Mouse (Mus musculus): ENCODE data around the gene Hivep3. TPM values are rescaled to one million over a fixed set of nuclear protein-coding genes. Genes with fewer than 3 reads are reported as not detected.
A peak's percentile ranks its signal among the peaks of the same experiment; 100 is the strongest.

Gene Hivep3
- polyA plus RNA-seq (2015; fragmentation: Nextera tagmentation; extraction: Ambion mirVana): 16.0 and 17.7 TPM in 2 replicates

DNA sequence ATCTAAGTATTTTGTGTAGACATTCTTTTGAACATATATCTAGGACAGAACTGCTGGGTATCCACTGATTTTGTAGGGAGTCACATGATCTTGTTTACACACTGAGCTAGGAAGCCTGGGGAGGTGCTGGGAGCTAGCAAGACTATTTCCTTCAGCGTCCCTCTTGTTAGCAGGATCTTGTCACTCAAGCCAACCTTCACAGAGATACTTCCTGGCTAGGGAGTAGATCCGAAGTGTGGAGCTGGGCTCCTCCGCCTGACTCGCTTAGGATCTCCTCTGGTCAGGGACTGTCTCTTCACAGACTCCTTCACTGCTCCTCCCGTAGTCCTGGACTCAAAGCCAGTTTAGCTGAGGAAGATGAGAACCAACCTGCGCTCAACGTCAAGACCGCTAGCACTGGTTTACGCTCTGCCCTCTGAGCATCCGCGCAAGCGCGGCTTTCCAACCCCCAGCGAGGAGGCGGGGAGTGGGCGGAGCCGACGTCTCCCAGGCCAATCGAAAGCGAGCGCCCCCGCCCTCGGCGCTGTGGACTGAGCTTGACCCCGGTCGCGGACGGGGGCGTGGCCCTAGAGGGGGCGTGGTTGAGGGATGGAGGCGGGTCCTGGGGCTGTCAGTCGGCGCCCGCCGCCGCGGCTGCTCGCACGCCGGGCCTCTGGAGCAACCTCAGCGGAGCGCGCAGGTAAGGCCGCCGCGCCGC is at the start of gene Hivep3:
Gene Hivep3, plus strand, starts transcription at position 601 of the 697 bp plus-strand sequence.
- Histone ChIP-seq H3K27me3 (replicated peaks; ENCODE audit: control insufficient read depth, insufficient read depth, low read length) (no peaks in the 10 kb centered on the region; the same call in 1 of the 2 replicates), H3K4me2 (ENCODE audit: low read length) (peak within 1 kb of the TSS; percentile 93), H3K9ac (ENCODE audit: low read depth, low read length) (peak within 1 kb of the TSS; percentile 83), H3K36me3 (ENCODE audit: control insufficient read depth, insufficient read depth, low read length) (no peaks in the 10 kb centered on the region), H3K27ac (ENCODE audit: low read depth, low read length) (peak within 1 kb of the TSS; percentile 82), H3K4me1 (ENCODE audit: control insufficient read depth, insufficient read depth, low read depth, low read length) (peaks cover 4% of the 10 kb centered on the region; the same call in 1 of the 2 replicates), H3K9me3 (ENCODE audit: control insufficient read depth, low read length) (no peaks in the 10 kb centered on the region), H3K4me3 (ENCODE audit: low read length) (peak within 1 kb of the TSS; percentile 84)
- WGBS: under 1% methylated on average over 38 of the region's 47 CpGs
- peak; percentile 98 for ATAC-seq

GRCm38 (mm10) chr4:119685746-119686145 is 47.8 kb upstream of the Hivep3 start:
- Histone ChIP-seq H3K9ac (ENCODE audit: low read depth, low read length) (no peak overlapping the region), H3K27ac (ENCODE audit: low read depth, low read length) (no peak overlapping the region), H3K4me1 (ENCODE audit: control insufficient read depth, insufficient read depth, low read depth, low read length) (peaks cover 6% of the 10 kb centered on the region; the same call in 1 of the 2 replicates), H3K4me2 (ENCODE audit: low read length) (no peak overlapping the region), H3K4me3 (ENCODE audit: low read length) (no peak overlapping the region), H3K36me3 (ENCODE audit: control insufficient read depth, insufficient read depth, low read length) (no peaks in the 10 kb centered on the region), H3K9me3 (ENCODE audit: control insufficient read depth, low read length) (no peaks in the 10 kb centered on the region), H3K27me3 (replicated peaks; ENCODE audit: control insufficient read depth, insufficient read depth, low read length) (no peaks in the 10 kb centered on the region)
- 98% methylated on average over 2 of the region's 2 CpGs for WGBS
- no peak for ATAC-seq

- H3K4me1 ChIP-seq (ENCODE audit: control insufficient read depth, insufficient read depth, low read depth, low read length): no peaks in the 10 kb centered on the region
- WGBS: 63% methylated on average over 2 of the region's 2 CpGs
- ATAC-seq: no peak
- H3K9me3 ChIP-seq (ENCODE audit: control insufficient read depth, low read length): no peaks in the 10 kb centered on the region
- no peak overlapping the region for H3K9ac ChIP-seq (ENCODE audit: low read depth, low read length)
- no peak overlapping the region for H3K4me2 ChIP-seq (ENCODE audit: low read length)
- H3K36me3 ChIP-seq (ENCODE audit: control insufficient read depth, insufficient read depth, low read length): no peaks in the 10 kb centered on the region
- H3K27me3 ChIP-seq (replicated peaks; ENCODE audit: control insufficient read depth, insufficient read depth, low read length): no peaks in the 10 kb centered on the region
- H3K27ac ChIP-seq (ENCODE audit: low read depth, low read length): no peak overlapping the region
- H3K4me3 ChIP-seq (ENCODE audit: low read length): no peak overlapping the region
Measured at GRCm38 (mm10) chr4:119698339-119698738, 35.2 kb upstream of the Hivep3 start.

DNA sequence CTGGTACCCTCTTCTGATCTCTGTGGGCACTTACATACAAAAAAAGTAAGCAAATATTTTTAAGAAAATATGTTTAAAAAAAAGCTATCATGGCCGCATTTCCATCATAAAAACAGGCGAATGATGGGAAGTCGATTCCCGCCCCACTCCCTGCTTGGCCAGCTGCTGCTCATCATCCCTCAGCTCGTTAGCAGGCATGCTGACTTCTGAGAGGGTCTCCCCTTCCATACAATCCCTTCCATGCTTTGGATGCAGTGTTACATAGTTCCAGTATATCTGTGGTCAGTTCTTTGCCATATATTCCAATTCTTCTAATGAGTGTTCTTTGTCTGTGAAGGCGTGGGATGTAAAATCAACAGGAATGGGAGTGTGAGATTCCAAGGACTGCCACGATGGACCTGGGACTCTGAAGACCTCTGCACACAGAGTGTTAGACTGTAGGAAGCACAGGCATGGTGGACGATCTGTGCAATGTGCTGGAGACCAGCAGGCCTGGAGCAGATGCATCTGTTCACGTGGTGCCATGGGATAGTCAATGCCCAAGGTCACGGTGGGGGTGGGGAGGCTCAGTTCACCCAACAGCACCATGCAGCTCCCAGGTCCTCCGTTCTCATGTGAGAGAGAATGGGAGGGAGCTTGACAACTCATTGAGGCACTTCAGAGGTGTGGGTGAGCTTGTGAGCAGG is 32.2 kb upstream of the Hivep3 start:
- no peaks in the 10 kb centered on the region for H3K9me3 ChIP-seq (ENCODE audit: control insufficient read depth, low read length)

GRCm38 (mm10) chr4:119703965-119704364 is 29.6 kb upstream of the Hivep3 start:
- no peak for ATAC-seq
- H3K36me3 ChIP-seq (ENCODE audit: control insufficient read depth, insufficient read depth, low read length): no peaks in the 10 kb centered on the region
- no peak overlapping the region for H3K9ac ChIP-seq (ENCODE audit: low read depth, low read length)
- H3K4me1 ChIP-seq (ENCODE audit: control insufficient read depth, insufficient read depth, low read depth, low read length): no peaks in the 10 kb centered on the region
- H3K4me3 ChIP-seq (ENCODE audit: low read length): no peak overlapping the region
- H3K27me3 ChIP-seq (replicated peaks; ENCODE audit: control insufficient read depth, insufficient read depth, low read length): no peaks in the 10 kb centered on the region
- no peak overlapping the region for H3K27ac ChIP-seq (ENCODE audit: low read depth, low read length)
- no peak overlapping the region for H3K4me2 ChIP-seq (ENCODE audit: low read length)
- no peaks in the 10 kb centered on the region for H3K9me3 ChIP-seq (ENCODE audit: control insufficient read depth, low read length)
- 81% methylated on average over 8 of the region's 8 CpGs for WGBS

More for the DNA sequence above, 32.2 kb upstream of the Hivep3 start:
- Histone ChIP-seq H3K4me3 (ENCODE audit: low read length) (no peak overlapping the region), H3K27ac (ENCODE audit: low read depth, low read length) (no peak overlapping the region), H3K36me3 (ENCODE audit: control insufficient read depth, insufficient read depth, low read length) (no peaks in the 10 kb centered on the region), H3K27me3 (replicated peaks; ENCODE audit: control insufficient read depth, insufficient read depth, low read length) (no peaks in the 10 kb centered on the region), H3K4me1 (ENCODE audit: control insufficient read depth, insufficient read depth, low read depth, low read length) (no peaks in the 10 kb centered on the region), H3K4me2 (ENCODE audit: low read length) (no peak overlapping the region), H3K9ac (ENCODE audit: low read depth, low read length) (no peak overlapping the region)
- WGBS: 87% methylated on average over 11 of the region's 11 CpGs
- ATAC-seq: no peak

DNA sequence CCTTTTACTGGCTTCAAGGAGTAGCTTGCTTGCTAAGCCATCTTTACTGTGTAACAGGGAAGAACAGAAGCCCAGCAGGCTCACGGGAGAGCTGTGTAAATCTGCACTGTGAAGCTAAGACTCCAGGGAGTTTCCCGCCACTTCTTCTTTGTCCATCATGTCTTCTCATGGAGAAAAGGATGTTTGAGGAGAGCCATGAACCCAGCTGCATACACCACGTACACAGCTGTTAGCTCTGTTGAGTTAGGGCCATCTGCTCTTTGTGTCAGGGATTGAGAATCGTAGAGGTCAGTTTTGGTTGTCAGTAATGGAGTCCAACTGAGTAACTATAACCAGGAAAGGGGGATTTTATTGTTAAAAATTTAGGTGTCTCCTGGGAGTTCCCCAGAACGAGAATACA is 26.3 kb upstream of the Hivep3 start:
- H3K9ac ChIP-seq (ENCODE audit: low read depth, low read length): no peak overlapping the region
- no peak overlapping the region for H3K4me3 ChIP-seq (ENCODE audit: low read length)
- no peak overlapping the region for H3K27ac ChIP-seq (ENCODE audit: low read depth, low read length)
- no peaks in the 10 kb centered on the region for H3K27me3 ChIP-seq (replicated peaks; ENCODE audit: control insufficient read depth, insufficient read depth, low read length)
- H3K4me2 ChIP-seq (ENCODE audit: low read length): no peak overlapping the region
- H3K36me3 ChIP-seq (ENCODE audit: control insufficient read depth, insufficient read depth, low read length): no peaks in the 10 kb centered on the region
- no peaks in the 10 kb centered on the region for H3K9me3 ChIP-seq (ENCODE audit: control insufficient read depth, low read length)
- ATAC-seq: no peak
- 47% methylated on average over 5 of the region's 5 CpGs for WGBS
- H3K4me1 ChIP-seq (ENCODE audit: control insufficient read depth, insufficient read depth, low read depth, low read length): no peaks in the 10 kb centered on the region

GRCm38 (mm10) chr4:119707751-119708150 is 25.8 kb upstream of the Hivep3 start:
- no peak overlapping the region for H3K4me3 ChIP-seq (ENCODE audit: low read length)
- H3K27ac ChIP-seq (ENCODE audit: low read depth, low read length): no peak overlapping the region
- H3K9ac ChIP-seq (ENCODE audit: low read depth, low read length): no peak overlapping the region
- no peak for ATAC-seq
- no peaks in the 10 kb centered on the region for H3K27me3 ChIP-seq (replicated peaks; ENCODE audit: control insufficient read depth, insufficient read depth, low read length)
- no peaks in the 10 kb centered on the region for H3K4me1 ChIP-seq (ENCODE audit: control insufficient read depth, insufficient read depth, low read depth, low read length)
- H3K9me3 ChIP-seq (ENCODE audit: control insufficient read depth, low read length): no peaks in the 10 kb centered on the region
- no peak overlapping the region for H3K4me2 ChIP-seq (ENCODE audit: low read length)
- 11% methylated on average over 3 of the region's 3 CpGs for WGBS
- H3K36me3 ChIP-seq (ENCODE audit: control insufficient read depth, insufficient read depth, low read length): no peaks in the 10 kb centered on the region

GRCm38 (mm10) chr4:119710208-119710607 is 23.4 kb upstream of the Hivep3 start:
- H3K36me3 ChIP-seq (ENCODE audit: control insufficient read depth, insufficient read depth, low read length): no peaks in the 10 kb centered on the region
- H3K27me3 ChIP-seq (replicated peaks; ENCODE audit: control insufficient read depth, insufficient read depth, low read length): no peaks in the 10 kb centered on the region
- no peak overlapping the region for H3K27ac ChIP-seq (ENCODE audit: low read depth, low read length)
- H3K9ac ChIP-seq (ENCODE audit: low read depth, low read length): no peak overlapping the region
- H3K9me3 ChIP-seq (ENCODE audit: control insufficient read depth, low read length): no peaks in the 10 kb centered on the region
- no peak overlapping the region for H3K4me2 ChIP-seq (ENCODE audit: low read length)
- WGBS: 63% methylated on average over 4 of the region's 4 CpGs
- no peak overlapping the region for H3K4me3 ChIP-seq (ENCODE audit: low read length)
- no peak for ATAC-seq
- H3K4me1 ChIP-seq (ENCODE audit: control insufficient read depth, insufficient read depth, low read depth, low read length): no peaks in the 10 kb centered on the region

DNA sequence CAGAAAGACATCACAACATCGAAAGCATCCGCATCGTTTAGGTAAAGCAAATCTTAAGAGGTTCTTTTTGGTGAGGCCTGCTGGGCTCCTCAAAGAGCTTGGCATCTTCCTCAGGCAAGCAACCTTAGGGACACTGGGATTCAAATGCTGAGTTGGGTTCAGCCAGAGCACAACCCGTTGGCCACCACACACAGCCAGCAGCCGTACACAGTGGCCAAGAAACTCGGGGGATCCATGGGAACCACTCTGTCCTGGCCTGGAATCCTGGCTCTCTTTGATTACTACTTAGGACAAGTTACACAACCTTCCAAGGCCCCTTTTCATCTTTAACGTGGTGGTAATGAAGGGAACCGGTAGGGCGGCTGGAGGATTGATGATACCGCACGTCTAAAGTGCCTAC is 16.1 kb upstream of the Hivep3 start:
- peak; percentile 81 for ATAC-seq
- Histone ChIP-seq H3K36me3 (ENCODE audit: control insufficient read depth, insufficient read depth, low read length) (no peaks in the 10 kb centered on the region), H3K4me2 (ENCODE audit: low read length) (no peak overlapping the region), H3K4me3 (ENCODE audit: low read length) (no peak overlapping the region), H3K4me1 (ENCODE audit: control insufficient read depth, insufficient read depth, low read depth, low read length) (no peaks in the 10 kb centered on the region), H3K9me3 (ENCODE audit: control insufficient read depth, low read length) (no peaks in the 10 kb centered on the region), H3K27ac (ENCODE audit: low read depth, low read length) (no peak overlapping the region), H3K27me3 (replicated peaks; ENCODE audit: control insufficient read depth, insufficient read depth, low read length) (no peaks in the 10 kb centered on the region), H3K9ac (ENCODE audit: low read depth, low read length) (no peak overlapping the region)
- WGBS: 58% methylated on average over 11 of the region's 11 CpGs
